Mouse (Mus musculus): ENCODE data around the gene Ackr2. TPM values are rescaled to one million over a fixed set of nuclear protein-coding genes. Genes with fewer than 3 reads are reported as not detected.
A peak's percentile ranks its signal among the peaks of the same experiment; 100 is the strongest.

Ackr2 gene
- 0.94 and 1.1 TPM in 2 replicates for polyA plus RNA-seq (2012; rRNA removed)

DNA sequence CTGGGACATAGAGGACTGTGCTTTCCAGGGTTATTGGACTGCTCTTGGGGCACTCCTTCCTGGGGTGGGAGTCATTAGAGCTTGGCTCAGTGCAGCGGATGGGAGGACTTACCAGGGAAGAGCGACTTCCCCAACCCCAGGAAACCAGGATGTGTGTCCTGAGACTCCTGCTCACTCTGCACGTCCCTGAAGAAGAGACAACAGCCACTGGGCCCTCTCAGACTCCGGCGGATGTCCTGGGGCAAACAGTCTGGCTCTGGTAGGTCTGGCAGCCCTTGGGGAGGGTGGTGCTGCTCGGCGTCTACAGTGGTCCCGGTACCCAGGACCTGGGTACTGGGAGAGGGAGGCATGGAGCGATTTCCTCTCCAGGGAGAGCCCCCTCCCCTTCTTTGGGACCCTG, at the start of gene Ackr2:
Gene Ackr2, plus strand, starts transcription at position 111 of the 400 bp plus-strand sequence.
- Histone ChIP-seq H3K36me3 (ENCODE audit: control insufficient read depth, insufficient read depth, low read length) (no peaks in the 10 kb centered on the region), H3K4me1 (ENCODE audit: control insufficient read depth, insufficient read depth, low read length) (no peaks in the 10 kb centered on the region), H3K27me3 (replicated peaks; ENCODE audit: control insufficient read depth, insufficient read depth, low read length) (no peaks in the 10 kb centered on the region), H3K4me3 (ENCODE audit: insufficient read depth, low read depth, low read length) (no peak within 1 kb of the TSS), H3K27ac (ENCODE audit: insufficient read depth, low read depth, low read length) (no peak within 1 kb of the TSS)
- DNase-seq = peak; percentile 29
- TF ChIP-seq CTCF (conservative IDR thresholded peaks at IDR 0.05; ENCODE audit: insufficient read depth, insufficient read length, low read depth, low read length) (no peak), POLR2A (IDR thresholded peaks at IDR 0.05; ENCODE audit: low read depth, low read length) (no peak)
- WGBS = 75% methylated on average over 9 of the region's 9 CpGs

DNA sequence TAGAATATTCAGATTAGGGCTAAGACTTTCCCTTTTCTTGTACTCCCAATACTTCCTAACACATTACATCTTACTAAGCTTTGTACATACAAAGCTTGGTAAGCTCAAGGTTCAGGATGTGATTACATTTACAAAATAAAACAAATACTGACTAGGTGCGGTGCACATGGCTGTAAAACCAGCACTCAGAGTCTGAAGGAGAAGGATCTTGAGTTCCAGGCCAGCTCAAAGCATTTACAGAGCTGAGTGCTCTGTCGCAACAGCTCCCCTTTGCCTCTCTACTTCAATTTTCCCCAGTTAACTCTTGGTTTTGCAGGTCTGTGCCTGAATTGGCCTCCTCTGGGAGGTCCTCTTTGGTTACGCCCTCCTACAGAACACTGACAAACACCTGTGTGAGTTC, 43.9 kb upstream of the Ackr2 start:
- WGBS = 100% methylated on average over 3 of the region's 3 CpGs
- no peak overlapping the region for H3K4me3 ChIP-seq (ENCODE audit: insufficient read depth, low read depth, low read length)
- peaks cover 2% of the 10 kb centered on the region for H3K36me3 ChIP-seq (ENCODE audit: control insufficient read depth, insufficient read depth, low read length)
- no peaks in the 10 kb centered on the region for H3K27me3 ChIP-seq (replicated peaks; ENCODE audit: control insufficient read depth, insufficient read depth, low read length)
- TF ChIP-seq POLR2A (IDR thresholded peaks at IDR 0.05; ENCODE audit: low read depth, low read length) (no peak), CTCF (conservative IDR thresholded peaks at IDR 0.05; ENCODE audit: insufficient read depth, insufficient read length, low read depth, low read length) (no peak)
- no peak for DNase-seq
- H3K27ac ChIP-seq (ENCODE audit: insufficient read depth, low read depth, low read length) = no peak overlapping the region
- H3K4me1 ChIP-seq (ENCODE audit: control insufficient read depth, insufficient read depth, low read length) = peaks cover 3% of the 10 kb centered on the region; the same call in 1 of the 2 replicates

DNA sequence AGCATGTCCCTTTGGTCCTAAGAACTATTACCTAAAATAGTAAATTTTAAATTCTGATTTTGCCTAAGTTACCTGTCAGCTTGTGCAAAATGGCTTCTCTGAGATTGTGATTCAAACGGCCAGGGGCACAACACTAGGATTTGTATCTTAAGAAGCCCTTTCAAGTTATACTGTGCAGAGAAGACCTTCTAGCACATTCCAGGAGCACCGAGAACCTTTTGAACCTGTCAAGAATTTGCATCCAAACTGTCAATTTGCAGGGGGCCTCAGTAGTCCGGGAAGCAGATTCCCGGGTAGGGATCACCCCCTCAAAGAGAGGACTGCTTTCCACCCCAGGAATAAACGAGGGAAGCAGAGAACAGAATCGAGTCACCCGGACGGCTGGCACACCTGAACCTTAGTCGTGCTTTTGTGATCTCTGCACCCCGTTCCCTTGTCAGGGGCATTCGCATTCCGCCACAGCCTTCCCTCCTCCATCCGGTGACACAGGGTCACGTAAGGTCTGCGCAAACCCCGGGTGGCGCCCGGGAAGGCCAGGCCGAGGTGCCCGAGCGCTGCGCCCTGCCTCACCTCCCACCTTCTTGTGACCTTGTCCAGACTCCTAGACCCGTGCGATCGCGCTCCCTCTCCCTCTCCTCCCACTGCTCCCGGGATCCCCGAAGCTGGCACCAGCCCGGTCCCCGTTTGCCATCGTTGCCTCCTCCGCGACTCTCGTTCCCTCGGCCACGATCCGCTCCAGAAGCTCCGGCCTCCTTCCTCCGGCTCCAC, 41.3 kb upstream of the Ackr2 start:
- no peaks in the 10 kb centered on the region for H3K27me3 ChIP-seq (replicated peaks; ENCODE audit: control insufficient read depth, insufficient read depth, low read length)
- peak overlapping the region; percentile 97 for H3K4me3 ChIP-seq (ENCODE audit: insufficient read depth, low read depth, low read length)
- H3K4me1 ChIP-seq (ENCODE audit: control insufficient read depth, insufficient read depth, low read length) = peaks cover 3% of the 10 kb centered on the region; the same call in 1 of the 2 replicates
- TF ChIP-seq CTCF (conservative IDR thresholded peaks at IDR 0.05; ENCODE audit: insufficient read depth, insufficient read length, low read depth, low read length) (no peak), POLR2A (IDR thresholded peaks at IDR 0.05; ENCODE audit: low read depth, low read length) (no peak)
- H3K27ac ChIP-seq (ENCODE audit: insufficient read depth, low read depth, low read length) = peak overlapping the region; percentile 94
- no peaks in the 10 kb centered on the region for H3K36me3 ChIP-seq (ENCODE audit: control insufficient read depth, insufficient read depth, low read length)
- peak; percentile 65 for DNase-seq
- WGBS = 2% methylated on average over 39 of the region's 39 CpGs

DNA sequence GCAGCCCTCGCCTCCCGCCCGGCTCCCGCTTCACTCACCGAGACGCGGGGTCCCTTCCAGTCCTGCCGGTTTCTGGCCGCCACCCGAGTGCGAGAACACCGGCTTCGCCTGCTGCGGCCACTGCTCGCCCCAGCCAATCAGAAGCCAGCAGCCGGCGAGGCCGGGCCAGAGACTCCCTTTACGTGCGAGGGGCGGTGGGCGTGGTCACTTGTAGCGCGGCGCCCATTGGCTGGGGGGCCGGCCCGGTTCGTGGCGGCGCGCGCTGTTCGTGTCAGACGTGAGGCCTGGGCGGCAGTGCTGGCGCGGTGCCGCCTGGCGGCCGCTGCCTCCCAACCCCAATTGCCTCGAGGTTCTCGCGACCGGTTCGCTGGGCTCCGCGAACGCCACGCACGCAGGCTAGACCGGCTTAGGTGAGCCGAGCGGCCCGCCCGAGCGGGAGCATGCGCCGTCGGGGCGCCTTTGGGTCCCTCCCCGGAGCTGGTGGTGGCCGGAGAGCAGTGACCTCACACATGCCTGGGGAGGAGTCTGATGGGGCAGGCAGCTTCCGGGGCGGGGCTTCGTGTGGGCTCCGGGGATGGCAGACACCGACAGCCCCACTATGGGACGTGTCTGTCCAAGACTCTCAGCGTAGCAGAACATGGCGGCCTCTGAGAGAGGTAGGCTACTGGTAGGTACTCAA, 40.5 kb upstream of the Ackr2 start:
- H3K4me3 ChIP-seq (ENCODE audit: insufficient read depth, low read depth, low read length) = peak overlapping the region; percentile 97
- peak overlapping the region; percentile 99 for H3K27ac ChIP-seq (ENCODE audit: insufficient read depth, low read depth, low read length)
- DNase-seq = peak; percentile 99
- no peaks in the 10 kb centered on the region for H3K36me3 ChIP-seq (ENCODE audit: control insufficient read depth, insufficient read depth, low read length)
- H3K4me1 ChIP-seq (ENCODE audit: control insufficient read depth, insufficient read depth, low read length) = peaks cover 3% of the 10 kb centered on the region; the same call in 1 of the 2 replicates
- TF ChIP-seq POLR2A (IDR thresholded peaks at IDR 0.05; ENCODE audit: low read depth, low read length) (peak; percentile 25), CTCF (conservative IDR thresholded peaks at IDR 0.05; ENCODE audit: insufficient read depth, insufficient read length, low read depth, low read length) (no peak)
- no peaks in the 10 kb centered on the region for H3K27me3 ChIP-seq (replicated peaks; ENCODE audit: control insufficient read depth, insufficient read depth, low read length)
- WGBS = under 1% methylated on average over 70 of the region's 70 CpGs

DNA sequence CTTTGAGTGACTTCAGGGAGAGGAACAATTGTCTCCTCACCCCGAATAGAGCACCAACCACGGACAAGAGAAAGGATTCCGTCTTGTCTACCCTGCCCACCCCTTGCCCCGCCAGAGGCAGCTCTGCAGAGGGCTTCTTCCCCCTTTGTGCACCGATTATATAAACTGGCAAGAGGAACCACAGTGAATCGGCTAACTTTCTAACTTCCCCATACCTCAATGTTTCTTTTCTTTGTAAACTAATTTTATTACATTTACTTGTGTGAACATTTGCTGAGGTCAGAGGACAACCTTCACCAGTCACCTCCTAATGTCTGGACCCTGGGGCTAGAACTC, 40.0 kb upstream of the Ackr2 start, which contains the start of gene Higd1a:
Gene Higd1a, minus strand, starts transcription at position 210 of the 336 bp plus-strand sequence.
- DNase-seq = no peak
- peak within 1 kb of the TSS; percentile 99 for H3K27ac ChIP-seq (ENCODE audit: insufficient read depth, low read depth, low read length)

DNA sequence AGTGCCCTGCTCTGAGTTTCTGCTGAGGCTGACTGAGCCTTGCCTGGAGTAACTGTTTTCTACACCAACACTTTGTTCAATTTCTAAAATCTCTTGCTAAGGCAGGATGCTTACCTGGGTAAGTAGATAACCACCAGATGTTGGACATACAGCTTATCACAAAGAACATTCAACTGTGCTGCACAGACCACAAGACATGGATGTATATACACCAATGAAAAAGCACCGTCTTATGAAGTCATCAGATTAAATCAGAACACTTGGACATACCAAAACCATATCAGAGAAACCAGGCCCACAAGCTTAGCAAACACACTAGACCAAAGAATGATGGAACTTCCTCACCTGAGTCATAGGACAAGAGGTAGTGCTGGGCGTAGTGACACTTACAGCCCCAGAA, 38.8 kb upstream of the Ackr2 start:
- no peaks in the 10 kb centered on the region for H3K36me3 ChIP-seq (ENCODE audit: control insufficient read depth, insufficient read depth, low read length)
- no peaks in the 10 kb centered on the region for H3K27me3 ChIP-seq (replicated peaks; ENCODE audit: control insufficient read depth, insufficient read depth, low read length)
- TF ChIP-seq POLR2A (IDR thresholded peaks at IDR 0.05; ENCODE audit: low read depth, low read length) = no peak
- no peak for TF ChIP-seq CTCF (conservative IDR thresholded peaks at IDR 0.05; ENCODE audit: insufficient read depth, insufficient read length, low read depth, low read length)
- no peak overlapping the region for H3K27ac ChIP-seq (ENCODE audit: insufficient read depth, low read depth, low read length)
- WGBS = 97% methylated on average over 2 of the region's 2 CpGs
- peaks cover 3% of the 10 kb centered on the region; the same call in 1 of the 2 replicates for H3K4me1 ChIP-seq (ENCODE audit: control insufficient read depth, insufficient read depth, low read length)
- H3K4me3 ChIP-seq (ENCODE audit: insufficient read depth, low read depth, low read length) = no peak overlapping the region
- no peak for DNase-seq

More for the DNA sequence above, 40.0 kb upstream of the Ackr2 start, which contains the start of gene Higd1a:
- Histone ChIP-seq H3K4me1 (ENCODE audit: control insufficient read depth, insufficient read depth, low read length) (peaks cover 3% of the 10 kb centered on the region; the same call in 1 of the 2 replicates), H3K36me3 (ENCODE audit: control insufficient read depth, insufficient read depth, low read length) (no peaks in the 10 kb centered on the region), H3K4me3 (ENCODE audit: insufficient read depth, low read depth, low read length) (peak within 1 kb of the TSS; percentile 97), H3K27me3 (replicated peaks; ENCODE audit: control insufficient read depth, insufficient read depth, low read length) (no peaks in the 10 kb centered on the region)
- WGBS = 4% methylated on average over 6 of the region's 6 CpGs
- TF ChIP-seq POLR2A (IDR thresholded peaks at IDR 0.05; ENCODE audit: low read depth, low read length) (no peak), CTCF (conservative IDR thresholded peaks at IDR 0.05; ENCODE audit: insufficient read depth, insufficient read length, low read depth, low read length) (no peak)

DNA sequence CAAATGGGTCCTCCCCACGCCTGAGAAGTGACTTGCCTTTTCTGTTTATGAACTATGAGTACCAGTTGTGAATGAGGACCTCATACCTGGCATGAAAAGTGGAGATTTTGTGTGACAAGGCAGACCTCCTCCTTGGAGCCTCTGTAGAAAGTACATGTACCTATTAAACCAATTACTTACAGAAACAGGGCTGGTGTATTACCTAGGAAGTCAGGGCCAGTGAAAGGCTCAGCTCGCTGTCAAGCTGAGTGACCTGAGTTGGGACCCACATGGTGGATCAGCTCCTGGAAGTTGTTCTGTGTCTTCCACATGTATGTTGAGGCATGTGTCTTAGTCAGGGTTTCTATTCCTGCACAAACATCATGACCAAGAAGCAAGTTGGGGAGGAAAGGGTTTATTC, 37.2 kb upstream of the Ackr2 start:
- peaks cover 3% of the 10 kb centered on the region; the same call in 1 of the 2 replicates for H3K4me1 ChIP-seq (ENCODE audit: control insufficient read depth, insufficient read depth, low read length)
- no peaks in the 10 kb centered on the region for H3K27me3 ChIP-seq (replicated peaks; ENCODE audit: control insufficient read depth, insufficient read depth, low read length)
- H3K4me3 ChIP-seq (ENCODE audit: insufficient read depth, low read depth, low read length) = no peak overlapping the region
- 97% methylated on average over 2 of the region's 2 CpGs for WGBS
- no peaks in the 10 kb centered on the region for H3K36me3 ChIP-seq (ENCODE audit: control insufficient read depth, insufficient read depth, low read length)
- no peak for DNase-seq
- TF ChIP-seq CTCF (conservative IDR thresholded peaks at IDR 0.05; ENCODE audit: insufficient read depth, insufficient read length, low read depth, low read length) (no peak), POLR2A (IDR thresholded peaks at IDR 0.05; ENCODE audit: low read depth, low read length) (no peak)
- no peak overlapping the region for H3K27ac ChIP-seq (ENCODE audit: insufficient read depth, low read depth, low read length)

All from kidney, adult 2 months (tissue).